Mouse (Mus musculus) neural tube, embryonic 13.5 days (tissue): ENCODE results near the gene Pcca. TPM values are rescaled to one million over a fixed set of nuclear protein-coding genes. Genes with fewer than 3 reads are reported as not detected.

ENCODE experiments used
- ATAC-seq: fragments of 200-750 bp; cut with Nextera tagmentation; 2 replicates; pipeline ENCODE4 v1.8.0; 2017; ENCODE audit warnings: low read depth, mild to moderate bottlenecking, moderate TSS enrichment, moderate library complexity
- H3K27ac ChIP-seq: fragments of 300-500 bp; sonication (generic); replicated peaks from 2 replicates; pipeline ENCODE4 v1.5.1; 2015; ENCODE audit warnings: moderate library complexity, mild to moderate bottlenecking, inconsistent platforms
- H3K27me3 ChIP-seq: fragments of 300-500 bp; sonication (generic); 2 replicates; pipeline ENCODE4 v1.6.1; 2015; ENCODE audit warnings: mild to moderate bottlenecking, inconsistent platforms
- H3K36me3 ChIP-seq: fragments of 300-500 bp; sonication (generic); 2 replicates; pipeline ENCODE4 v1.6.1; 2015; ENCODE audit warnings: mild to moderate bottlenecking, inconsistent platforms
- H3K4me1 ChIP-seq: fragments of 300-500 bp; sonication (generic); replicated peaks from 2 replicates; pipeline ENCODE4 v1.6.1; 2015; ENCODE audit warnings: inconsistent platforms
- H3K4me2 ChIP-seq: fragments of 300-500 bp; sonication (generic); 2 replicates; pipeline ENCODE4 v1.6.1; 2015; ENCODE audit warnings: inconsistent platforms, mild to moderate bottlenecking, moderate library complexity
- H3K4me3 ChIP-seq: fragments of 300-500 bp; sonication (generic); 2 replicates; pipeline ENCODE4 v1.5.1; 2015; ENCODE audit warnings: mild to moderate bottlenecking, inconsistent platforms
- H3K9ac ChIP-seq: fragments of 300-500 bp; sonication (generic); 2 replicates; pipeline ENCODE4 v1.6.1; 2015; ENCODE audit warnings: moderate library complexity, mild to moderate bottlenecking, inconsistent platforms
- H3K9me3 ChIP-seq: fragments of 300-500 bp; sonication (generic); 2 replicates; pipeline ENCODE4 v1.6.1; 2016; ENCODE audit warnings: inconsistent platforms
- WGBS: fragments of 180-500 bp; shearing (Covaris S2); methylation state at CpG from one replicate; pipeline ENCODE4 v1.1.7; 2015; 5-methylcytosine and 5-hydroxymethylcytosine counted together
- polyA plus RNA-seq: library from polyadenylated mRNA; unstranded; fragments of >200 nt; fragmentation: Nextera tagmentation; extraction: Ambion mirVana; gene quantifications from 2 replicates; pipeline ENCODE4 v1.2.1, GENCODE M21; 2015

Pcca gene
- polyA plus RNA-seq, 1 experiment from 2014 or later, result 28.2 TPM

DNA sequence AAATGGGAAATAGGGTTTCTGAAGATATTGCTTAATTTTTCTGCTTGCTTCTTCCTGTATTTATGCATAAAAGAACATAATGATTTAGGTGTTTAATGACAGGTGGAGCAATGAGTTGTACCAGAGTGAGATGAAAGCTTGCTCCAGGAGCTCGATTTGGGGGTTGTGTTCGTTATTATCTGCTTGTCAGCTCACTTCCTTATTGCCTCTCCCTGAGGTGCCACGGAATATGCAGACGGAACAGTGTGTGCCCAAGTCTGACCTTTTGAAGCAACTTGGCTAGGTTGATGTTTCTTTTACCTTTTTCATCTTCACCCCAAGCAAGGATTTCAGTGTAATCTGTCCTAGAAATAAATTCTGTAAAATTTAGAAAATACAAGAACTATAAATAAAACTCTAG is 187.6 kb downstream of the Pcca start:
- Histone ChIP-seq H3K9ac (no peak overlapping the region), H3K4me2 (no peak overlapping the region), H3K4me1 (peaks cover 20% of the 10 kb centered on the region), H3K27me3 (no peaks in the 10 kb centered on the region), H3K36me3 (no peaks in the 10 kb centered on the region), H3K27ac (no peak overlapping the region), H3K4me3 (no peak overlapping the region), H3K9me3 (no peaks in the 10 kb centered on the region)
- WGBS, result 11% methylated on average over 4 of the region's 4 CpGs
- no peak for ATAC-seq

DNA sequence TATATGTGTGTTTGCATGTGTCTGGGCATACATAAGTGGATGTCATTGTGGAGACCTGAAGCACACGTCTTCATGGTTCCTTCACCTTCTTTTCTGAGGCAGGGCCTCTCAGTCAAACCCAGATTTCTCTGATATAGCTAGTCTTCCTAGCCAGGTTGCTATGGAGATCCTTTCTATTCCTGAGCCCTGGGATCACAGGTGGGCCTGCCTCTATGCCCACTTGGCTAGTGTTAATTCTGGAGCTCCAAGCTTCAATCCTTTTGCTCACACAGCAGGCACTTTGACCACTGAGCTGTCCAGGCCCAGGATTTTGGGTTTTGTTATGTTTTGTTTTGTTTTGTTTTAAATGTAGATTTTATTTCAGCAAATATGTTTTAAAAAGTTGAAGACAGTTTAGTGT is 192.3 kb downstream of the Pcca start:
- Histone ChIP-seq H3K27ac (no peak overlapping the region), H3K27me3 (no peaks in the 10 kb centered on the region), H3K9ac (no peak overlapping the region), H3K4me3 (no peak overlapping the region), H3K9me3 (no peaks in the 10 kb centered on the region), H3K36me3 (no peaks in the 10 kb centered on the region), H3K4me1 (peaks cover 11% of the 10 kb centered on the region), H3K4me2 (no peak overlapping the region)
- ATAC-seq, result no peak
- WGBS, result 91% methylated on average over 1 of the region's 1 CpGs

DNA sequence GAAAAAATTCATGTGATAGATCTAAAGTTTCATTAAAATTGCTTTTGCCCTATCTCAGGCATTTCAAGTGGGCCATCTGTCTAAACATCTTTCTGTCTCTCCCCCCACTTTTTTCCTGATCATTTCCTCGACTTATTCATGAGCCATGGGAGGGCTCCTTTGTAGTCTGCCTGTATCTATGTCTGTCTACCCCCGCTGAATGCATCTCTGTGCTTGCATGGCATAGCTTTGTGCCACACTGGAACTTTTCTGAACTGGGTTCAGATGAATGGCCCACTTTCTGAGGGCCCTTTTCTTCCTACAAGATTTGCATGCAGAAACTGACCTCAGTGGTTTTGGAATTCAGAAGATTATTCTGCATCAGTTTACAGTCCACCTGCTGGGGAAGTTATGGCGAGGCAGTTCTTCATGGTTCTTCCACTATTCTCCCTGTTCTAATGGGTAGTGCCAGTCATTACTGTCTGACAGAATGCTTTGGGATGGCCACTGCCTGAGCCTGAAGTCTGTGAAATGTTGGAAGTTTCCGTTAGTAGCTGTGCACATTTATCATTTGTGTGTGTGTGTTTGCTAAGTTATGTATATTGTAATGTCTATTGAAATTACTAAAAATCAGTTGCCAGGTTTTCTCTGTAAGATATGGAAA is 195.4 kb downstream of the Pcca start:
- Histone ChIP-seq H3K36me3 (no peaks in the 10 kb centered on the region), H3K4me2 (no peak overlapping the region), H3K4me3 (no peak overlapping the region), H3K4me1 (peaks cover 6% of the 10 kb centered on the region), H3K9me3 (no peaks in the 10 kb centered on the region), H3K27me3 (no peaks in the 10 kb centered on the region), H3K9ac (no peak overlapping the region), H3K27ac (no peak overlapping the region; the same call in 1 of the 2 replicates)
- 35% methylated on average over 4 of the region's 4 CpGs for WGBS
- ATAC-seq, result no peak

DNA sequence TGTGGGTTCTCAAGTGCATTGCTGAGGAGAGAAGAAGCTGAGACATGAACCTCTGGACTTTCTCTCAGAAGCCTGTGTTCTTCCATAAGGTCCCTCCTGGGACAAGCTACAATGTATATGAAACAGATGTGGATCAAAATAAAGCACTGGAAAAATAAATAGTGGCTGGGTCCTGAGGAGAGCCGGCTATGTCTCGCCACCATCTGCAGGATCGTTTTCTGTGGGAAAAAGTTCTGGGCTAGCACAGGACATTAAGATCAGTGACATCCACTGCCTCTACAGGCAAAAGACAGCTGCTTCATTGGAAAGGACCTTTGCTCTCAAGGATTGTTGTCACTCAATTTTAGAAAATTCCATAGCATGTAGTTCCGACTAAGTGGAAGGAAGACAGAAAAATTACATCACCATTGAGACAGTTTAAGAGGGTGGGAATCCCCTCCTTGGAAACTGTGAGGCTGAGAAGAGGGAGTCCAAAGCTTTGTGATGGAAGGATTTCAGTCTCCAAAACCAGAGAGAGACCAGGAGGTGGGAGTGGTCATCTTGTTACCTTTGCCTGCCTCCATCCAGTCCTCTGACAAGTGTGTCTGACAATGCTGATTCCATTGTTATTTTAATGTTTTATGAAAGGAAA is 196.9 kb downstream of the Pcca start:
- Histone ChIP-seq H3K4me3 (no peak overlapping the region), H3K4me1 (peaks cover 6% of the 10 kb centered on the region), H3K9me3 (no peaks in the 10 kb centered on the region), H3K9ac (no peak overlapping the region), H3K27ac (no peak overlapping the region), H3K36me3 (no peaks in the 10 kb centered on the region), H3K4me2 (no peak overlapping the region), H3K27me3 (no peaks in the 10 kb centered on the region)
- no peak for ATAC-seq
- WGBS, result 77% methylated on average over 4 of the region's 4 CpGs

GRCm38 (mm10) chr14:122736806-122737205 is 202.7 kb downstream of the Pcca start:
- Histone ChIP-seq H3K27me3 (no peaks in the 10 kb centered on the region), H3K4me1 (no peaks in the 10 kb centered on the region), H3K27ac (no peak overlapping the region), H3K36me3 (no peaks in the 10 kb centered on the region), H3K9me3 (no peaks in the 10 kb centered on the region), H3K4me3 (no peak overlapping the region), H3K4me2 (no peak overlapping the region), H3K9ac (no peak overlapping the region)
- no peak for ATAC-seq

DNA sequence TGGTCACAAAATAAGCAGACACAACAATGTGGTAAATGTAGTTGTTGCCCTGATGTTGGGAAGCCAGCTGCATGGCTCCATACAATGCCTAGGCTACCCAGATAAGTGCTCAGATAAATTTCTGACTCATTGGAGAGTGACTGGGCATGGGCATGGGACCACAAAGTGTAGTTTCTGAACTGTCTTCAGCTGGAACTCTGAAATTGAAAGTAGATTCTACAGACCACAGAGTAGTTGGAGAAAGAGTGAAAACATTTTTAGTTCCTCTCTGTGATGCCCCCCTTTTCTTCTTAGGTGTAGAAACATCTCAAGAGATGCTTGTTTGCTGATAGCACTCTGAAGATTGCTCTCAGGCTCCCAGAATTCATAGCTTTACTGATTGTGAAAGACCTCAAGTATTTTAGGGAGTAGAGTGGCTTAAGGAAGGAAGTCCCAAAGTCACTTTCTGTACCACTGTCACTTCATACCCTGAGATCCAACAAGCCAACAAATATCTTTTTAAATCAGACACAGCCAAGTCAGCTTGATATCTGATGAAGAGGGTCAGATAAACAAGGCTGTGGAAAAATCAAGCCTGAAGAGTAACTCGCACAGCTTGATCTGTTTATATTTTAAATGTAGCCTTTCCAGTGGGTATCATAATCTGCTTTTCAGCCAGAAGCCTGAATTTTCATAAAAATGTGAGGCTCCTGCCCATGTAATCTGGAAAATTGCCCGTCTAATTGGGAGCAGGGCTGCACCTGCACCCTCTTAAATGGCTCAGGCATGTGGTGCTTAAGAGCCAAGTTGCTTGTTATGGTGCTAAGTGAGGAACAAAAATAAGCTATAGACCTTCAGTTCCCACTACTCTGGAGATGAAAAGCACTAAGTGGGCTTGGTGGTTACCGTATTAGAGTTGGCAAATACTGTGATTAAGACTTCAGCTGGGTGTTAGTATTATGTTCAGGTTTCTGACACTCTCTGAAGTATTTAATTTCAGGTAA is 214.0 kb downstream of the Pcca start:
- WGBS, result 74% methylated on average over 3 of the region's 3 CpGs
- H3K4me2 ChIP-seq, result no peak overlapping the region
- H3K27me3 ChIP-seq, result no peaks in the 10 kb centered on the region
- H3K9ac ChIP-seq, result no peak overlapping the region
- ATAC-seq, result no peak
- H3K36me3 ChIP-seq, result no peaks in the 10 kb centered on the region
- H3K4me1 ChIP-seq, result no peaks in the 10 kb centered on the region
- no peak overlapping the region for H3K4me3 ChIP-seq
- no peaks in the 10 kb centered on the region for H3K9me3 ChIP-seq
- H3K27ac ChIP-seq, result no peak overlapping the region

DNA sequence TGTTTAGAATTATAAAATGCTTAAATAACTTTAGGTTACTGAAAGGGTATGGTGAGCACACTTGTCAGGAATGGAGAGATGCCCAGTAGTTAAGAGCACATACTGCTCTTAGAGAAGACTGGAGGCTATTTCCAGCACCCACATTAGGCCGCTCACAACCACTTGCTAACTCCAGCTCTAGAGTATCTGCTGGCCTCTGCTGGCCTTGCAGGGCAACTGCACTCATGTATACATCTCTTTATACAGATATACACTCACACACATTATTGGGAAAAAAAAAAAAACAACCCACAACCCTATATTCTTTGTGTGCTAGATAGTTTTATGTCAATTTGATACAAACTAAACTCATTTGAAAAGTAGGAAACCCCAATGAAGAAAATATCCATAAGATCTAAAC is 217.4 kb downstream of the Pcca start:
- no peaks in the 10 kb centered on the region for H3K9me3 ChIP-seq
- H3K4me1 ChIP-seq, result peaks cover 4% of the 10 kb centered on the region; the same call in 1 of the 2 replicates
- H3K27me3 ChIP-seq, result no peaks in the 10 kb centered on the region
- ATAC-seq, result no peak
- WGBS, result 92% methylated on average over 1 of the region's 1 CpGs
- no peak overlapping the region for H3K27ac ChIP-seq
- no peak overlapping the region for H3K9ac ChIP-seq
- H3K4me2 ChIP-seq, result no peak overlapping the region
- H3K36me3 ChIP-seq, result no peaks in the 10 kb centered on the region
- H3K4me3 ChIP-seq, result no peak overlapping the region

DNA sequence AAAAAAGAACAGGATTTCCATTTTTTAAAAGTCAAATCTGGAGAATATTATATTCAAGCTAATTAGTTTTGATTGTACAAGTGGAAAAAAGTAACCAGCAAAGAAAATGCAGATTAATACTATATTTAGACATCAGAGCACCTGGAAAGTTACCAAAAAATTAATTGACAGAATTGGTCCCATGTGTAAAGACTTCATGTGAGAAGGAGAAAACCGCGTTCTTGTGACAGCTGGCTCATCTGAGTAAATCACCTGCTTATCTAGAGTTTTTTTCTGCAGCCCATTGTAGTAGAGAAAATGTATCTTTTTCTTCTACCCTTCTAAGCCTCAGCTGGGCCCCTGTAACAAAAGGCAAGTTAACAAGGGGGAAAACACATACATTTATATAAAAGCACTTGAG is 219.2 kb downstream of the Pcca start:
- Histone ChIP-seq H3K9ac (no peak overlapping the region), H3K4me3 (no peak overlapping the region), H3K36me3 (no peaks in the 10 kb centered on the region), H3K4me1 (peaks cover 4% of the 10 kb centered on the region; the same call in 1 of the 2 replicates), H3K4me2 (no peak overlapping the region), H3K9me3 (no peaks in the 10 kb centered on the region), H3K27me3 (no peaks in the 10 kb centered on the region), H3K27ac (no peak overlapping the region)
- WGBS, result 26% methylated on average over 2 of the region's 2 CpGs
- ATAC-seq, result no peak

- Histone ChIP-seq H3K36me3 (no peaks in the 10 kb centered on the region), H3K4me3 (no peak overlapping the region), H3K4me1 (peaks cover 4% of the 10 kb centered on the region; the same call in 1 of the 2 replicates), H3K27me3 (no peaks in the 10 kb centered on the region), H3K27ac (no peak overlapping the region), H3K9me3 (no peaks in the 10 kb centered on the region), H3K9ac (no peak overlapping the region), H3K4me2 (no peak overlapping the region)
- WGBS, result 91% methylated on average over 3 of the region's 3 CpGs
- ATAC-seq, result no peak
These were observed 220.2 kb downstream of the Pcca start for GRCm38 (mm10) chr14:122754311-122754710.

DNA sequence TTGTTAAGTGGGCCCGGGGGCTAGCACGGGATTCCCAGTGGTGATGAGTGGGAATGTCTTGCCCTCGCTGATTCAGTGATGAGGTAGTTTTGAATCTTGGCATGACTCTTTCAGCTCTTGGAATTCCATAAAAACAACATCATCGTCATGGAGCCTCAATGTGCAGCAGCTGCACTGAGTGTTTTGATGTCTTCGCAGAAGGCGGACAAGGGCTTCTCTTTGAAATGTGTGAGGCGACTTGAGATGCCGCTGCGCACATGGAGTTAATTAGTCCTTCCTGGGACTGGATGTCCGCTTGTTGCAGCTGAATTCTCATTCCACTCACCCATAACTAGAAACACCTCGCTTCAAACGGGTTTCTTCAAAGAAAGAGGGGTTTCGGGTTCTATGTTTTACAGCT is 221.4 kb downstream of the Pcca start:
- 77% methylated on average over 13 of the region's 13 CpGs for WGBS
- H3K4me3 ChIP-seq, result no peak overlapping the region
- H3K36me3 ChIP-seq, result no peaks in the 10 kb centered on the region
- no peak overlapping the region for H3K27ac ChIP-seq
- peaks cover 4% of the 10 kb centered on the region; the same call in 1 of the 2 replicates for H3K4me1 ChIP-seq
- H3K9me3 ChIP-seq, result no peaks in the 10 kb centered on the region
- no peaks in the 10 kb centered on the region for H3K27me3 ChIP-seq
- H3K4me2 ChIP-seq, result no peak overlapping the region
- no peak overlapping the region for H3K9ac ChIP-seq
- no peak for ATAC-seq

DNA sequence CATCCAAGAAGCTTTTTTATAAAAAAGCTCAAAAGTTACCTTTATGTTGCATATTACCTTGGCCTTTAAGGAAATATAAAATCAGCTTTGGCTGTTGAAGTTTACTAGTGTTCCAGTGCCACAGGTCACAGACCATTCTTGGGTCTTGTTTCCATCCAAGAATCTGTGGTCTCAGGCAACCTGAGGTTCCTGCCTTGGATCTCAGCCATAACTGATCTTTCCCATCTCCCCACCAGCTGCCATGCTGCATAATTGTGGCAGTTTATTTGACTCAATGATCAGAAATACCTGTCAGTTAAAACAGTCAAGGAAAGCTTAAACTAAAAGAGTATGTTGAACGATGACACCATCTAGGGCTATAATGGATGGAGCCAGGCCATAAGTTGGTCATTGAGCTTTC is 222.5 kb downstream of the Pcca start:
- no peaks in the 10 kb centered on the region for H3K36me3 ChIP-seq
- H3K9ac ChIP-seq, result no peak overlapping the region
- ATAC-seq, result no peak
- no peaks in the 10 kb centered on the region for H3K27me3 ChIP-seq
- H3K27ac ChIP-seq, result no peak overlapping the region
- no peaks in the 10 kb centered on the region for H3K9me3 ChIP-seq
- H3K4me2 ChIP-seq, result no peak overlapping the region
- H3K4me1 ChIP-seq, result peaks cover 4% of the 10 kb centered on the region; the same call in 1 of the 2 replicates
- H3K4me3 ChIP-seq, result no peak overlapping the region
- WGBS, result 98% methylated on average over 1 of the region's 1 CpGs

- no peak for ATAC-seq
- 59% methylated on average over 3 of the region's 3 CpGs for WGBS
- Histone ChIP-seq H3K4me3 (no peak overlapping the region), H3K9me3 (no peaks in the 10 kb centered on the region), H3K27ac (no peak overlapping the region), H3K36me3 (no peaks in the 10 kb centered on the region), H3K27me3 (no peaks in the 10 kb centered on the region), H3K9ac (no peak overlapping the region), H3K4me1 (peaks cover 9% of the 10 kb centered on the region; the same call in 1 of the 2 replicates), H3K4me2 (no peak overlapping the region)
These were observed 225.8 kb downstream of the Pcca start for GRCm38 (mm10) chr14:122759890-122760289.
